Mouse (Mus musculus) A20 (cell line): ENCODE measurements around the gene Mink1.
"Not testable (repeated sequence)": the region's sequence is repeated elsewhere in the genome, so short reads cannot be mapped to it uniquely, and the experiment has no call there.

ENCODE experiments used
- DNase-seq: peaks from one replicate; pipeline ENCODE4 v3.0.0-alpha.2; 2011; ENCODE audit warnings: low read depth, low spot score

The Mink1 gene

DNA sequence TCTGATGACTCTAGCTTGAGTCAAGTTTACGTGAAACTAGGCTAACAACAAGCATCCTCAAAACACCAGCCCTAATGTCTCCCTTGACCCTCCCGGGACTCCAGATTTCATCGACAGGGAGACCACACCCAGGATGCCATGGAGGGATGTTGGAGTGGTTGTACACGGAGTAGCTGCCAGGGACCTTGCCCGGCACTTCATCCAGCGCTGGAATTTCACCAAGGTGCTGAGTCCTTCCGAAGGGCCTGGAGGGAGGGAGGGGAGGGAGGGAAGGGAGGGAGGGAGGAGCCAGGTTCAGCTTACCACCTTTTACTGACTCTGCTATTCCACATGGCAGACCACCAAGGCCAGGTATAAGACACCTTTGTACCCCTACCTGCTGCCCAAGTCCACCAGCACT, 8.7 kb upstream of the Mink1 start:
- DNase-seq, result no peak

DNA sequence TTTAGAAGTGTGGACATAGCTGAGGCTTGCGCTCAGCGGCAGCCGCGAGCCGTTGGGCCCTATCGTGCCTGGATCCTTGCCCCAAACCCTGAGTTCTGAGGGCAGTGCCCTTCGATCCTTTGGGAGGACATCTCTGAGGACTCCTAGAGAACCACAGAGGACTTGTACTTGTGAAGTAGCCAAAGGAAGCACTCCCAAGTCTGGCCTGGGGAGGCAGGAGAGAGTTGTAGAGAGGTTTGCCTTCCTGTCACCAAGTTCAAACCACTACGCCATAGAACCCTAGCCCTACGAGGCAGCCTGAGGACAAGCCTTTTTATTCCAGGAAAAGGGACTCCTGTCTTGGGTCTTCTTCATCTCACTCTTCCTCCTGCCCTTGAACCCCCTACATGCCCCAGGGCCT, 5.1 kb upstream of the Mink1 start:
- DNase-seq, result no peak

DNA sequence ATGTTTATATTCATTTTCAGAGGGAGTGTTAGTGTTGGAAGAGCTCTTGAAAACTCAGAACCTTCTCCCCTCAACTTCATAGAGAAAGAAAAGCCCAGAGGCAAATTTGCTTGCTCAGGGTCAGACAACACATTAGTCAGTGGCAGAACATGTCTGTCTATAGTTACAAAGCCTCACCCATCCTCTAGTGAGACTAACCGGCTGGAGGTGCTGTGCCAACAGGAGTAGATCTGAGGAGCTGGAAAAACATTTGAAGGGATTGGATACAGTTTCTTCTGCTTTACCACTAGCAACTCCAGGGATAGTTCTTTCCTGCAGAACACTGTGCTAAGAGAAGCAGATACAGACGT, 769 bp upstream of the Mink1 start:
- DNase-seq, result no peak

DNA sequence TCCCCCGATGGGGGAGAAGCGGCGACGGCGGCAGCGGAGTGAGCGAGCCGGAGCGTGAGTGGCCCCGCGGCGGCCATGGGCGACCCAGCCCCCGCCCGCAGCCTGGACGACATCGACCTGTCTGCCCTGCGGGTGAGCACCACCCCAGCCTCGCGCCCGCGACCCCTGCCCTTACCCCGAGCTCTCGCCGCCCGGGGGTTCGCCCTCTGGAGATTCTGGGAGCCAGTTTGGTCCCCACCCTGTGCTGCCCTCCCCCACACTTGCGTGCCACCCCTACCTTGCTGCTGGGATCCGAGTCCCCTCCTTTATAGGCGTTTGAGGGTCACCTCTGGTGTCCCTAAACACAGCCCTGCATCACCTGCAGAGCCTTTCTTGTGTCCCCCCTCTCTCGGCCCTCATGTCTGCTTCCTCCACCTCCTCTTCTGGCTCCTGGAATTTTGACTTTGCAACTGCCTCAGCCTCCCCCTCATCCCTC, 351 bp downstream of the Mink1 start:
- DNase-seq, result no peak

DNA sequence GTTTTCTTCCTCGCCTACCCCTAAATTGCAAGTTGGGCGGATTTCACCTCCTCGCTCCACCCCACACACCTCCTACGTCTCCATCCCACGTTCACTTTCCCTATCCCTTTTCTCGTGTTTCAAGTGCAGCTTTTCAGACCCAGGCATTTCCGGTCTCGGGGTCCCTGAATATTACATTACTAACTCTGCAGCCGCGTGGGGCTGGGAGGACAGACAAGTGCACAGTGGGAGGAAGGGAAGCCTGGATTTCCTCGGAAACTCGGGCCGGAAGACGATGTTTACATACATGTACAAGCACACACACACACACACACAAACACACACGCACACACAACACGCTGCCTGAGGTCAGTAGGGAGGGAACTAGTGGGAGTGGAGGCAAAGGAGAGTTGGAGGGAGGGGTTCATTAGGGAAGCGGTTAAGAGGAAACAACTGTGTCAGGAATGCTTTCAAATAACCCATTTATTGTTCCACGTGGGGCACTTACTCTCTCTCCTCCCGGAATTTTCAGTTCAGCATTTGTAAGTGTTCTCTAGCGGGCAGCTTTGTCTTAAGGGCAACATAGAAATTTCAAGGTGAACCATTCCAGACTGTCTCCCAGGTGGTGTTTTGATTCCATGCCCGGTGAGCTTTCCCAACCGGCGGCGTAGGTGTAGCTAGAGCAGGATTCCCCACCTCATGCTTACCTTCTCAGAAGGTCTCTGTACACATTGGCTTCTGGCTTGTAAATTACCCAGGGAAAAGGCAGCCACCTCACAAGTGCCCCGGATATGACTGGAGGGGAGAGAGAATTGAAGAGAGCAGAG, 992 bp downstream of the Mink1 start:
- DNase-seq, result peak; percentile 52

DNA sequence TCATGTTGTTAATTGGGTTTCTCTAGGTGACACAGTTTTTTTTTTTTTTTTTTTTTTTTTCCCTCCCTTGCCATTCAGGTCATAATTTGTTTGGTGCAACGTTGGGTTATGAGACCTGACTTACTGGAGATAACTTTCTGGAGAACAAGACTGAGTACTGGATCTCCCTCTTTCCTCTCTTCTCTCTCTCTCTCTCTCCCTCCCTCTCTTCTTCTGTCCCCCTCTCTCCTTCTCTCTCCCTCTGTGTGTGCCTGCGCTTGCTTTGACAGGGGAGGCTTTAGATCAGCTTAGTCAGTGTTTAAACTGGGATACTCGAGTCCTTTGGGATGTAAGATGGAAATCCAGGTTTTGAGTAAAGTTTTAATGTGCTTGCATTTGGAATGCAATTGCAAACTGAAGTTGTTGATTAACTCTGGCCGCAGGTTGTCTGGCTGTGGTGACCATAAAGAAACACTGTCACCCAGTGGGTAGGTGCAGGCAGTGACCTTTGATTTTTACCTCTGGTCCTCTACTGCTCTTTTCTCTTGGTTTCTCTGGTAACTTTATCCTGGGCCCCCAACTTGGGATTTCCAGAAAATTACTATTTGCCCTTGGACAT, 1.7 kb downstream of the Mink1 start:
- DNase-seq, result no peak

DNA sequence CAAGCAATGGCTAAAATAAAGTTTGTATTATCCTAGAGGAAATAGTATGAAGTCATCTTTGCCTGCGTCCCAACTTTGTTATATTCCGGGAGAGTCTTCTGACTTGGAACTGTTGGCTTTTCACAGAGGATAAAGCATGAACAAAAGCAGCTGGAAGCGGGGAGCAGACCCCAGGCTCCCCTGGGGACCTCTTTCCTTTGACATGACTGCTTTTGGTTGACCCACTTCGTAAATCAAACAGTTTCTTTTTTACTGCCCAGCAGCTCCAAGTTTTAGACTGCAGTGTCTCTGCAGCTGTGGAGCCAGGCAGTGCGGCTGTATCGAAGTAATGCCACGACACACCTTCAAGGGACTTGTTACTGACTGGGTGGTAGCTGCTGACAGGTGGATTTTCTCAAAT, 3.9 kb downstream of the Mink1 start:
- no peak for DNase-seq

DNA sequence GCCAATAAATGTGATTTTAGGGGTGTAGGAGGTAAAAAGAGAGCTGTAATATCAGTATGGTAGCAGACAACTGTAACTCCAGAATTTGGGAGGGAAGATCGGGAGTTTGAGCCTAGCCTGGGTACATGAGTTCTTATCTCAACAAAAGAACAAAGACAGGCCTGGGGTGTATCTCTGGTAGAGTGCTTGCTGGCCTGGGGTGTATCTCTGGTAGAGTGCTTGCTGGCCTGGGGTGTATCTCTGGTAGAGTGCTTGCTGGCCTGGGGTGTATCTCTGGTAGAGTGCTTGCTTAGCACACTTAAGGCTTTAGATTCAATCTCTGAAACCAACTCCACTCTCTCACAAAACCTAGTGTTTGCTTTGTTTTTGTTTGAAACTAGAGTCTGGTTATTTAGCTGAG, 7.9 kb downstream of the Mink1 start:
- not testable (repeated sequence) for DNase-seq

DNA sequence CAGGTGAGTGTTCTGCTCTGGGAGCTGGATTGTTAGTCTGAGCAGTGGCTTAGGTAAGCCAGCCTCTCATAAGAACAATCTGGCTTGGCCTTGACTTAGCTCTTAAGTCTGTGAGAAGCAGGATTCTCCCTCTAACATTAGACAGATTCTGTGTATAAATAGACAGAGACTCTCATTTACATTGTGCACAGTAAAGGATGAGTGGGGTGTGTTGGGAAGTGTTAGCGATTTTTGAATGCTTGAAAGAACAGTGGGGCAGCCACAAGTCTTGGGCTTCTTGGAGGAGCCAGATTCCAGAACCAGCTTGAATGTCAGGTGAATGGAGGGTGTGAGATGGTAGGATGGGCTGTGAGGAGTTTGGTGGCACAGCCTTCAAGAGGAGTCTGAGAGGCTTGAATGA, 9.0 kb downstream of the Mink1 start:
- DNase-seq, result no peak

DNA sequence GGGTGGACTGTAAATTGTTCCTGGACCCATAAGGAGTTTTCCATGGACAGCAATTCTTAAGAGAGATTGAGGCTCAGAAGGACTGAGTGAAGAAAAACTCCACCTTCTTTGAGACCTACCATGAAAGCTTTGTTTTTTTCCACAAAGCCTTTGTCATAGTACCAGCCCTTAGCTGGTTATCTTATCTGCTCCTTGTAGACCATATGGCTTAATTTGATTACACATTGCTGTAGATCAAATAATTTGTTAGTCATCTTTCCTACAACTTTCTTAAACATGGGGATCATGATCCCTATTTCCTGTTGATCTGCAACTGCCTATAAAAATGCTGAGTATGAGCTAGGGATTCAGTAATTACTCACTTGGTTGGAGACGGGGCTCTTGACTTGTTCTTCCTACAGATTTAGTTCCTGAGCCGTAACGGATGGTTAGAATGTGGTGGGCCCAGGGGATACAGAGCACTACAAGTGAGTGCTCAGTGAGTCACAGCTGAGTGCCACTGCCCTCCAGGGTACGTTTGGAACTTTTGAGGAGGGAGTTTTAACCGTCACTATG, 9.7 kb downstream of the Mink1 start:
- DNase-seq, result no peak

DNA sequence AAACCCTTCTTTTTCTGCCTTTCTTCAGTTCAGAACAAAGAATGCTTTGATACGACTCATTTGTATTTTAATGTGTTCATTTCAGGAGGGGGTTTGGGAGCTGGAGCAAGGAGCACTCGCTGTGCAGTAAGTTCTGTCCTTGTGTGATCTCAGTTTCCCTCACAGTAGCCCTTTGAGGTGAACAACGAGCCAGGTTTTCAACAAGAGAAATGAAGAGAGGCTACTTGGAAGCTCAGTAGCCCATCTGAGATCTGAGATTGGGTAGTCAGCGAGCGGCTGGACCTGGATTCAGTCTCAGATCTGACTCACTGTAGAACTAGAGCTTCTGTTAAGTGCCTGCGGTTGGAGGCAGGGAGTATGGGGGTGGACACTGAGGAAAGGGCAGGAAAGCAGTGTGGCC, 11.2 kb downstream of the Mink1 start:
- DNase-seq, result no peak

DNA sequence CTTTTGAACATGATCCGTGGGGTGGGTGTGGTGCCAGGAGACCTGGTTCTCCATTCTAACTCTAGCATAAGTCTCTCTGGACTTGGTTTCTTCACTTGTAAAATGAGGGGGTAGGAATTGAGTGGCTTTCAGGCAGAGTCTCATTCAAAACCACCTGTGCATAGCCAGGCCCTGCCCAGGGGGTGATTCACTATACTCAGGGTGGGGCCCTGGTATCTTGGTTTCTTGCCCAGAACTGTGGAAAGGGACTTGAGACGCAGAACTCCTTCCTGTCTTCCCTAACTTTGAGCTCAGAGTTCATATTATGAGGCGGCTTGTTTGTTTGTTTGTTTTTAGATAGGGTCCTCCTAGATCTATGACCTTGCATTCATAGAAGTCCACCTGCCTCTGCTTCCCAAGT, 14.5 kb downstream of the Mink1 start:
- no peak for DNase-seq

DNA sequence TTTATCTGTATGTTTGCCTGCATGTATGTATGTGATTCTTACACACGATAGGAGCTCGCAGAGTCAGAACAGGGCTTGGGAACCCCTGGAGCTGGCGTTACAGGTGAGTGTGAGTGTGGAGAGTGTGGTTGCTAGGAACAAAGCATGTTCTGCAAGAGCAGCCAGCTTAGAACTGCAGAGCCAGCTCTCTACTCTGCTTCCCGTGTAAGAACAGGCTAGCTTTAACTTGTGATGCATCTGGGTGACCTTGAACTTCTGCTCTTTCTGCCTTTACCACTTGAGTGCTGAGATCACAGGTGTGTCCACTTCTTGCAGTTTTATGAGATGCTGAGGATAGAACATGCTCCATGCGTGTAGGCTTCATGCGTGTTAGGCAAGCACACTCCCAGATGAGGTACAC, 16.3 kb downstream of the Mink1 start:
- no peak for DNase-seq

DNA sequence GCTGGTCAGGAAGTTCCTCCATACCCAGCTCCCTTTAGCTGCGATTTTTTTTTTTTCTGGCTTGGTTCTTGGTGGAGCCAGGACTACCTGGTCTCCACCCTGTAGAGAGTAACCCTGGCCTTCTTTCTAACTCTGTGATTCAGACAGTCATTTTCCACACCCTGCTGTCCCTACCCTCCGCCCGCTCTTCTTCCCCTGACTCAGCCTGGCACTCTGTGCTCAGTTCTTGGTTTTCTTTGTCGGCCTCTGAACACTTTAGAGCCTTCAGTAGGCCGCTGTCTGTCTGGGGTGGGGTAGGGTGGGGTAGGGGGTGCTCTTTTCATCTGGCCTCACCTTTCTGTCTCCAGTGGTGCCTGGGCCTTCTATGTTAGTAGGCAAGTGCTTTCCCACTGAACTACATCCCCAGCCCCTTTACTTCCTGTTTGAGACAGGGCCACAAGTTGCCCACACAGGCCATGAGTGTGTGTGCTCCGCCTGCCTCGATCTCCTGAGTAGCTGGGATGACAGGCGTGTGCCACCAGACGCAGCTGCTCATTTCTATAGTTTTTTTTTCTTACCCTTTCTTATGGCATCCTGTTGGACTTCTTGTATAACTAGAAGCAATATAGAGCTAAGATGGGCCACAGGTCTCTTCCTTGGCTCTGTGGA, 17.2 kb downstream of the Mink1 start:
- DNase-seq, result no peak

DNA sequence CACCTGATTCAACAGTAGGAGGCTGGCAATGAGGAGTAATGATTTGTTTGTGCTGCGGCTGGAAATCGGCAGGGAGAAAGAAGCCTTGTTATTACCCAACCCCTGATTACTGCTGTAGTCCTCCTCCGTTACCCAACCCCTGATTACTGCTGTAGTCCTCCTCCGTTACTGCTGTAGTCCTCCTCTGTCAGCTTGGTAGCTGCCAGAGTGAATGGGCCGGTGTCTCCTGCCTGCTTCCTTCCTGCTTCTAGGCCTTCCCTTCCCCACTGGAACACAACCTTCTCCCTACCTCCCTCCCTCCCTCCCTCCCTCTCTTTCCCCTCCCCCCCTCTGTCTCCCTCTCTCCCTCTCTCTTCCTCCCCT, 17.7 kb downstream of the Mink1 start:
- DNase-seq, result no peak

DNA sequence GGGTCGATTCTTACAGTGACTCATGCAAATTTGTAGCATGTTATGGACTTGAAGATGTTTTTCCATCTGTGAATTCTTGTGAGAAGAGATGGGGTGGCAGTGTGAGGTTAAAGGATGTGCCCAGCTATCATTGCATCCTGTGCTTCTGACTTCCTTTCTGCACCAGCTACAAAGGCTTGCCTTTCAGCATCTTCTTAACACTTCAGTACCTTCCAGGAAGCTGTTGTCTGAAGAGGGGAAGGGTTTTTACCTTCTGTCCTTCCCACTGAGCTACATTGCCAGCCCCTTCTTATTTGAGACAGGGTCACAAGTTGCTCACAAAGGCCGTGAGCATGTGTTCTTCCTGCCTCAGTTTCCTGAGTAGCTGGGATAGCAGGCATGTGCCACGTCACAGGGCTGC, 18.2 kb downstream of the Mink1 start:
- no peak for DNase-seq

DNA sequence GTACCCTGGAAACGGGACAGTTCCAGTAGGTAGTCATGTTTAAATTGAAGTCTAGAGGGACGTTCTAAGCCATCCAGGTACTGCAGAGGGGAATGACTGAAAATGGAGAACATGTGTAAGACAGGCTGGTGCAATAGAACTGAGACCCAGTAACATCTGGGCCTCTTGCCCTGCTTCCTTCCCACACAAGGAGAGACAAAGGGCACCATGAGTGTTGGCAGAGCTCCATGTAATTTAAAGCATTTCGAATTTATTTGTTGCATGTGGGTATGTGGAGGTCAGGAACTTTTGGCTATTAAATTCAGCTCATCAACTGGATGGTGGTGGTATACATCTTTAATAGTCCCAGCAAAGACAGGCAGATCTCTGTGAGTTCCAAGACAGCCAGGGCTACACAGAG, 19.5 kb downstream of the Mink1 start:
- DNase-seq, result no peak

DNA sequence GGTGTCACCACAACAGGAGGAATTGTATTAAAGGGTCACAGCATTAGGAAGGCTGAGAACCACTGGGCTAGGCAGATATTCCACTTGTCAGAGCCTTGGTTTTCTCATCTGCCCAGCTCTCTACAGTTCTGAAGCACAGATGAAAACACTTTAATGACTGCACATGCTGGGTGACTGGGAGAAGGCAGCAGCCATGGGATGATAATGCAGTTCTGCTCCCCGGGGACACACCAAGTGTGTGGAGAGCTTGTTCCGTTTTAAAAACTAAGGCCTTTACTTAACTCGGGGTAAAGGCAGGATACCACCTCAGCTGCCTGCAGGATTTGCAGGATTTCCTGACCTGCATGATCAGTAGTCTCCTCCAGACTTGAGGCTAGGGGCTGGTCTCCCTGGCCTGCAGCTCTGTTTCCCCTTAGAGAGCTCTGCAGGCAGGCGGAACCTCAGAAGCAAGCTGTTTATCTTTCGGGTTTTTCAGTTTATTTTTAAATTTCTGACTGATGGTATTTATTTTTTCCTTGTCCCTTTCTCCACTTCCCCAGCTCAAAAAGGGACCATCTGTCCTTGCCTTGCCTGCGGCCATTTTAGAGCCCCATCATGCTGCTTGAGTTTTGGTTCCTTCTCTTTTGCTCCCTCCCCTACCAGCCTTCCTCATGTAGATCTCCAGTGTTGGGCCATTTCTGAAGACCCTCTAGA, 20.5 kb downstream of the Mink1 start:
- peak; percentile 40 for DNase-seq

DNA sequence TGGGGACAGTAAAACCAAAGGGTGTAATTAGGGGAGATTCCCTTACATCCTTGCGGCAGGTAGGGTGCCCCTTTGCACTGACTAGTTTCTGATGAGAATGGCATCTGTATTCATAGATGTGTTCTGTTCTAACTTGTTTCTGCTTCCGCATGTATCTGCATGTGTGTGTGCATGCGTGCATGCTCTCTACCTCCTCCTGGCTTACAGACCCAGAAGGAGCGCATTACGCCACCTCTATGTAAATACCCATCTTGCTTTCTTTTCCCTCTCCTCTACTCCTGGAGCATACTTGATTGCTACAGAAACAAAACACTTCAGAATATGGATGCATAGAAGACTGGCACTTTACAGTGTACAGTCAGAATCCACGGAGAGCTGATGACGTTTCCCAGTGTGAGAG, 21.1 kb downstream of the Mink1 start:
- no peak for DNase-seq

DNA sequence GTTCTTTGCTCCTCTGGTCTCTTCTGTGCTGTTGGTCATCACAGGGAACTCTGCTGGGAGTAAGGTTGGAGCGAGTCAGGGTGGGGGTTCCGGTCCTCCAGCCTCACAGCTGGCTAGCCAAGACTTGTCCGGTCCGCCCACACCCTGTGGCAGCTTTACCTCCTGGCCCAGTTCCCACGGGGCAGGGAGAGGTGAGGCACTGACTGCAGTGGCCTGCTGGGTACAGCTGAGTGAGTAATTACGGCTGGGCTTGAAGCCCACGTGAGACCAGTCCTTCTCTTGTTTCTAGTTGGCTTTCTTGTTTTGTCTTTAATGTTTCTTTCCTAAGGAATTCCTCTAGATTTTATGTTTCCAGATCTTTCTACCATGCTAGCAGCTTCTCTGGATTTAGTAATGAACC, 22.8 kb downstream of the Mink1 start:
- DNase-seq, result no peak

DNA sequence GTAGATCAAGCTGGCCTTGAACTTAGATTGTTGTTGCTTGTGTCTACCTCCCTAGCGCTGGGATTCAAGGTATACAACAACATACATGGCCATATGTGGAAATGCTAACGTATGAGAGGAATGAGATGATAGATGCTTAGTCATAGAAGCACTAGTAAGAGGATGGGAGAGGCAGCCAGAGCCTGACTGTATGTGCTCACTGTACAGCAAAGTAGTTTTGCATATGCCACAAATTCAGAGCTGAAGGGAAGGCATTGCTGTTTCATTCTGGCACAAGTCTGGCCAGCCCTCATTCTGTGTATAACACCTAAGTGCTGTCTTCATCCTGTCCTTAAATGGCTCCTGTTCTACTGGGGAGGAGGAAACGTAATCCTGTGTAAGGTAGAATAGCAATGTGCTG, 23.6 kb downstream of the Mink1 start:
- peak; percentile 46 for DNase-seq

DNA sequence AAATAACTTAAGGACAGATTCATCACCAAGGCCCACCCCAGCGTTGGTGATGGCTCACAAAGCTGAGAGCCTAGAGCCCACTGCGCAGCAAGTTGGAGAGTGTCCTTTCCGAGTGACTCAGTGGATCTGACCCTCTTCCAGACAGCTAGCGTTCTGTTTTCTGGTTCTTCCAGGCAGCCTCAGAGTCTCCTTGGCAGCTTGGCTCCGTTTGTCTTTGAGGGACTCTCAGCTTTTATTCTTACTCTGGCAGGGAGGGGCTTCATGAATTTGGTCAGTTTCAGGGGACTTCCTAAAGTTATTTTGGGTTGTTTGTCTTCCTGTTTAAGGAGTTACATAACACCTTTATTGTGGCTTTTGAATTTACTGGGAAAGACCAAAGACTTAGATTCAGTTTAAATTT, 24.3 kb downstream of the Mink1 start:
- DNase-seq, result no peak
